In the genomic region with DNA sequence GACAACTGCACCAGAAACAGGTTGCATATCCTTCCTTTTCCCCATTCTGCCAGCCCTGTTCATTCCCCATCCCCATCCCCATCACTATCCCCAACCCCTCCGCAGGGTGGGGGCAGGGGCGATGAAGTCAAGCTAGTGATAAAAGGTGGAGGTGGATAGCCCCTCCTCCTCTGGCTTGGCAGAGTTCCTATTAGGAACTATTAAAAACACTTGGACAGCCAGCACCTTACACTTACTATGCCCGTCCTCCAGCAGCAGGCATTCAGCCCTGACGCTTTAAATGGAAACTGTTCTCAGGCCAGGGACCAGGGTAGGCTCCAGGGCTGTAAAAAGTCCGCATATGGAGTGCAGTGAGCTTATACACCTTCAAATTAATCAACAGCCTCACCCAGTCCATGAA, we compare ENCODE assay signal across 8 mouse cellular contexts. TPM values are rescaled to one million over a fixed set of nuclear protein-coding genes. Genes with fewer than 3 reads are reported as not detected.
DNase-seq lines count a peak whose midpoint lies in the region; ATAC-seq and TF ChIP-seq lines count a peak whose summit lies in the region.

No protein-coding gene starts in this region.

- H3K4me3 ChIP-seq in left cerebral cortex, adult 2 months: peak overlapping the region; percentile 85
- H3K4me3 ChIP-seq in neural tube, embryonic 15.5 days (replicated peaks): peak overlapping the region; percentile 81

- intact Hi-C loops in left cerebral cortex, adult 2 months (cut with DNase I): loop anchor here (2.0 to 5.0 kb wide), 5 partner anchors 113 to 310 kb away; no protein-coding TSS in a partner anchor
- intact Hi-C loops in left cerebral cortex, postnatal 14 days (cut with DNase I): loop anchor here (10.0 kb wide), 2 partner anchors 113 to 243 kb away; no protein-coding TSS in a partner anchor
- intact Hi-C loops in left cerebral cortex, postnatal 10 days (cut with DNase I): loop anchor here (5.0 to 10.0 kb wide), 3 partner anchors 115 to 310 kb away; no protein-coding TSS in a partner anchor

- H3K27me3 ChIP-seq in neural tube, embryonic 15.5 days (replicated peaks): no peaks in the 10 kb centered on the region; the same call in 1 of the 2 replicates

- H3K27ac ChIP-seq in left cerebral cortex, adult 2 months: peak overlapping the region; percentile 89
- H3K27ac ChIP-seq in neural tube, embryonic 15.5 days (replicated peaks): no peak overlapping the region

- no peaks in the 10 kb centered on the region for H3K36me3 ChIP-seq in neural tube, embryonic 15.5 days

- H3K4me1 ChIP-seq in neural tube, embryonic 15.5 days: peaks cover 29% of the 10 kb centered on the region

- TF ChIP-seq CTCF in left cerebral cortex, adult 2 months (IDR thresholded peaks at IDR 0.05): no peak

- DNase-seq in left cerebral cortex, adult 2 months (ENCODE audit: extremely low spot score in 1 of 2, low spot score in 2 of 2): no peak
- no peak for DNase-seq in left cerebral cortex, postnatal 14 days (ENCODE audit: low spot score in 2 of 2)
- peak; percentile 62 to 73 for DNase-seq in heart, adult 9 months (ENCODE audit: low spot score in 2 of 2)
- DNase-seq in kidney, adult 8-10 months: peak; percentile 6 to 23
- no peak for DNase-seq in layer of hippocampus, adult 9-10 months (ENCODE audit: low spot score)
- DNase-seq in left cerebral cortex, postnatal 10 days (ENCODE audit: extremely low spot score in 1 of 2, low spot score in 2 of 2): no peak
- no peak for DNase-seq in adrenal gland, postnatal 10 days

- 12% methylated on average over 5 of the region's 5 CpGs for whole genome bisulfite sequencing in neural tube, embryonic 15.5 days

- H3K4me2 ChIP-seq in neural tube, embryonic 15.5 days: peak overlapping the region; percentile 92

- ATAC-seq in neural tube, embryonic 15.5 days (ENCODE audit: low FRiP score): no peak

- no peaks in the 10 kb centered on the region for H3K9me3 ChIP-seq in neural tube, embryonic 15.5 days (replicated peaks)

- H3K9ac ChIP-seq in neural tube, embryonic 15.5 days (replicated peaks): peak overlapping the region; percentile 36

RNA-seq across cellular contexts. Expression of a gene that starts 2.3 kb away (rescaled TPM):
- total RNA-seq in left cerebral cortex, adult 2 months (2021): 10 to 100 TPM; 58.7 to 60.1 TPM
- total RNA-seq in left cerebral cortex, postnatal 14 days (2021): 10 to 100 TPM; 44.1 to 48.1 TPM
- polyA plus RNA-seq in neural tube, embryonic 15.5 days (2015; fragmentation: Nextera tagmentation; extraction: Ambion mirVana): 3.6 and 3.8 TPM in 2 replicates
- 10 to 100 TPM; 36.8 to 40.8 TPM for total RNA-seq in left cerebral cortex, postnatal 10 days (2021)
- total RNA-seq in adrenal gland, postnatal 10 days (2021): 10 to 100 TPM in 1 of 2 experiments, 1 to 10 TPM in 1; 8.5 to 15.2 TPM

Comparison
In these comparisons a context has a peak if more than half of its experiments do, and no peak if none do; other contexts are left out.
1. DNase-seq: peak in heart, adult 9 months (2 of 2) and kidney, adult 8-10 months (2 of 2); none in left cerebral cortex, adult 2 months (0 of 2), left cerebral cortex, postnatal 14 days (0 of 2), layer of hippocampus, adult 9-10 months (single experiment), left cerebral cortex, postnatal 10 days (0 of 2) and adrenal gland, postnatal 10 days (single experiment).